Mouse (Mus musculus): ENCODE measurements around the gene Kcnmb1. TPM values are rescaled to one million over a fixed set of nuclear protein-coding genes. Genes with fewer than 3 reads are reported as not detected.

Kcnmb1 gene
- polyA plus RNA-seq, 1 experiment from 2014 or later: 1.8 TPM

- Histone ChIP-seq H3K4me3 (replicated peaks) (no peak overlapping the region), H3K9ac (no peak overlapping the region), H3K4me1 (replicated peaks) (no peaks in the 10 kb centered on the region), H3K27me3 (replicated peaks) (no peaks in the 10 kb centered on the region), H3K36me3 (no peaks in the 10 kb centered on the region), H3K4me2 (replicated peaks) (no peak overlapping the region), H3K27ac (no peak overlapping the region), H3K9me3 (no peaks in the 10 kb centered on the region)
- WGBS: 82% methylated on average over 2 of the region's 2 CpGs
- no peak for ATAC-seq
Observed at GRCm38 (mm10) chr11:33975121-33975520, 12.3 kb downstream of the Kcnmb1 start.

DNA sequence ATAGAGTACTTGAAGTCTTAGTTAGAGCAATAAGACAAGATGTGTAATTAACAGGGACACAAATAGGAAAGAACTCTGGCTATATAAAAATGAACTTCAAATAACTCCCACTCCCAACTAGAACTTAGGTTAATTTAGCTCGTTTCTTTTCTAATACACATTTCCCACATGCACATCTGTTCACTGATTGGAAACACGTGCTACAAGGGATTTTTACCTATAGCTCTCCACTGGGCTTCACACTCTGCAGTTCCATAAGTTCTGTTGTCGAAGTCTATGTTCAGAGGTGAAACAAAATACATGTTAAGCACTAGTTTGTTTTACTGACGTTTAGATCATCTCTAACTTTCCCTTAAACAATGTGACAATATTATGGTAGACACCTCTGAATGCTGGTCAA lies 17.3 kb downstream of the Kcnmb1 start:
- 79% methylated on average over 4 of the region's 4 CpGs for WGBS
- no peak overlapping the region for H3K9ac ChIP-seq
- no peak for ATAC-seq

DNA sequence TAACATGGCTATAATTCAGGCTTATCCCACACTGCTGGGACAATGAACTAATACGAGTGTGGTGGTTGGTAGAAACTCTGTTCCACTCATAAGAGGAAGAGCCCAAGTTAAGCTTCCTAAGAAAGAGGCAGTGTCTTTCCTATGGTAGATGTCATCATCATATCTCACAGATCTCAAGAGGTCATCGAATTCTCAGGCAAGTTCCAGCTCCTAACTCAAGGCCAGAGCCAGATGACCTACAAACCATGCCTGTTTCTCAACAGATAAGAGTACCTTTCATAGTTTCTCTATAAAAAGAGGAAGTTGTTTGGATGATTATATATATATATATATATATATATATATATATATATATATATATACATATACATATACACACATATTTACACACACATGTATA lies 23.7 kb downstream of the Kcnmb1 start:
- Histone ChIP-seq H3K27ac (no peak overlapping the region), H3K36me3 (no peaks in the 10 kb centered on the region), H3K4me3 (replicated peaks) (no peak overlapping the region), H3K4me2 (replicated peaks) (no peak overlapping the region), H3K27me3 (replicated peaks) (no peaks in the 10 kb centered on the region), H3K4me1 (replicated peaks) (no peaks in the 10 kb centered on the region), H3K9ac (no peak overlapping the region), H3K9me3 (no peaks in the 10 kb centered on the region)
- ATAC-seq: no peak
- WGBS: 87% methylated on average over 2 of the region's 2 CpGs

More for the DNA sequence above, 17.3 kb downstream of the Kcnmb1 start:
- Histone ChIP-seq H3K9me3 (no peaks in the 10 kb centered on the region), H3K27me3 (replicated peaks) (no peaks in the 10 kb centered on the region), H3K36me3 (no peaks in the 10 kb centered on the region), H3K4me3 (replicated peaks) (no peak overlapping the region), H3K4me2 (replicated peaks) (no peak overlapping the region), H3K27ac (no peak overlapping the region), H3K4me1 (replicated peaks) (no peaks in the 10 kb centered on the region)

- Histone ChIP-seq H3K27ac (no peak overlapping the region), H3K27me3 (replicated peaks) (0 out of 2 replicates have a peak, but pooled peaks cover 4% of the 10 kb centered on the region), H3K4me1 (replicated peaks) (0 out of 2 replicates have a peak, but pooled peaks cover 8% of the 10 kb centered on the region), H3K9me3 (no peaks in the 10 kb centered on the region), H3K9ac (no peak overlapping the region), H3K4me2 (replicated peaks) (no peak overlapping the region), H3K36me3 (no peaks in the 10 kb centered on the region), H3K4me3 (replicated peaks) (no peak overlapping the region)
- 41% methylated on average over 5 of the region's 5 CpGs for WGBS
- ATAC-seq: no peak
Observed at GRCm38 (mm10) chr11:33990002-33990401, 27.2 kb downstream of the Kcnmb1 start.

DNA sequence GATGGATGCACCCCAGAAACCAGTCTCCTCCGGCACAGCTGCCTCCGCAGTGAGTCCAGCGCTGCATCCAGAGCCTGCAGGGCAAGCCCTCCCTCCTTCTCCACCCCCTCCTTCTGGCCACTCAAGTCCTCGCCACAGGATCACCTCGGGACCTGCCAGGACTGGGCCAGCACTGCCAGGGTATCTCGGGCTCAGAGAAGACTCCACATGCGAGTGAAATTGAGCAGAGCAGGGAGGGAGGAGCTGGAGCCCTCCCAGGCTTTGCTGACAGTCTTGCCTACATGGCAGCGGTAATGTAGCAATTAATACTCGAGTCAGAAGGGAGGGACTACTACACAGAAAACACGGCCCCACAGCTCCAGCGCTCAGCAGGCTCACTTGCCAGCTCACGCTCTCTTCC lies 30.1 kb downstream of the Kcnmb1 start, which contains the start of gene Kcnip1:
Kcnip1 (minus strand) TSS at position 215 of the 400 bp plus-strand sequence.
- ATAC-seq: peak; percentile 65
- Histone ChIP-seq H3K9ac (peak within 1 kb of the TSS; percentile 28; the same call in 1 of the 2 replicates), H3K4me3 (replicated peaks) (peak within 1 kb of the TSS; percentile 19), H3K9me3 (no peaks in the 10 kb centered on the region), H3K27ac (0 out of 2 replicates have a peak within 1 kb of the TSS, but pooled peaks have one; percentile 32), H3K27me3 (replicated peaks) (0 out of 2 replicates have a peak, but pooled peaks cover 4% of the 10 kb centered on the region), H3K4me1 (replicated peaks) (0 out of 2 replicates have a peak, but pooled peaks cover 8% of the 10 kb centered on the region), H3K36me3 (no peaks in the 10 kb centered on the region), H3K4me2 (replicated peaks) (peak within 1 kb of the TSS; percentile 48)
- WGBS: 19% methylated on average over 12 of the region's 12 CpGs

DNA sequence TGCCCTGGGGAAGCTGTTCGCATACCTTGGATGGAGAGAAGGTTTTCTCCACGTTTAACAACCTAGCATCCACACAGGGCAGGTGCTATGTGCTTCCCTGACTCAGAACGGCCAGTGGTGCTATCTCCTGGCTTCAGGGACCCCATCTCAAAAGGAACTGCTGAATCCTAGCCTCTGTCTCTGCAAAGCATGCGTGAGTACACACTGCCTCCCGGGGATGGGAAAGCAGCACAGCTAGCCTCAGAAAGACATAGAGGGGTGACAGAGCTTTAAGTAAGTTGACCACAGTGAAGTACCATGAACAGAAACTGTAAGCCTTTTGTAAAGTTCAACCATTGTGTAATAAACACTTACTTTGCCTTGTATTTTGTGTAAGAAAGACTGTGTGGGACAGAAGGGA lies 30.7 kb downstream of the Kcnmb1 start:
- peak overlapping the region; percentile 19; the same call in 1 of the 2 replicates for H3K4me3 ChIP-seq (replicated peaks)
- H3K4me1 ChIP-seq (replicated peaks): 0 out of 2 replicates have a peak, but pooled peaks cover 8% of the 10 kb centered on the region
- H3K27ac ChIP-seq: 0 out of 2 replicates have a peak overlapping the region, but pooled peaks have one; percentile 32
- H3K36me3 ChIP-seq: no peaks in the 10 kb centered on the region
- 55% methylated on average over 5 of the region's 5 CpGs for WGBS
- ATAC-seq: no peak
- H3K9me3 ChIP-seq: no peaks in the 10 kb centered on the region
- H3K9ac ChIP-seq: no peak overlapping the region
- H3K27me3 ChIP-seq (replicated peaks): 0 out of 2 replicates have a peak, but pooled peaks cover 4% of the 10 kb centered on the region
- peak overlapping the region; percentile 48 for H3K4me2 ChIP-seq (replicated peaks)

DNA sequence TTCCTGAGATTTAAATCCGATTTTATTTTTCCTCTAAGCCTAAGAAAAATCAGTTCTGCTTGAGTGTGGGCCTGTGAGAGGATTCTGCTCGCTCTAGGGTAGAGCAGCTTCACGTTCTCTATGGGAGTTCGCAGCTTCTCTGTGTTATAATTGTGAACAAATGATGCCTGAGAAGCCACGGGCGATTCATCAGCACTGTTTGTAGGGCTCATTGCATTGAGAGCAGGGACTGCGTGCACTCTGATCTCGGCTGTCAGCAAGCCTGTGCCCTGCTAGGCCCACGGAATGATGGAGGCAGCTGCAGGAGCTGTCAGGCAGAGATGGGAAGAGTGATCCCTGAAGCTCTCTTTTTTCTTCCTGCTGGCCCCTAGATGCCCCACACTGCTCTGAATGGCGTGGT lies 35.4 kb downstream of the Kcnmb1 start:
- 0 out of 2 replicates have a peak, but pooled peaks cover 2% of the 10 kb centered on the region for H3K4me1 ChIP-seq (replicated peaks)
- no peak for ATAC-seq
- H3K4me2 ChIP-seq (replicated peaks): no peak overlapping the region
- no peak overlapping the region for H3K27ac ChIP-seq
- no peak overlapping the region for H3K4me3 ChIP-seq (replicated peaks)
- H3K9me3 ChIP-seq: no peaks in the 10 kb centered on the region
- H3K36me3 ChIP-seq: no peaks in the 10 kb centered on the region
- WGBS: 74% methylated on average over 10 of the region's 10 CpGs
- no peaks in the 10 kb centered on the region for H3K27me3 ChIP-seq (replicated peaks)
- H3K9ac ChIP-seq: no peak overlapping the region

DNA sequence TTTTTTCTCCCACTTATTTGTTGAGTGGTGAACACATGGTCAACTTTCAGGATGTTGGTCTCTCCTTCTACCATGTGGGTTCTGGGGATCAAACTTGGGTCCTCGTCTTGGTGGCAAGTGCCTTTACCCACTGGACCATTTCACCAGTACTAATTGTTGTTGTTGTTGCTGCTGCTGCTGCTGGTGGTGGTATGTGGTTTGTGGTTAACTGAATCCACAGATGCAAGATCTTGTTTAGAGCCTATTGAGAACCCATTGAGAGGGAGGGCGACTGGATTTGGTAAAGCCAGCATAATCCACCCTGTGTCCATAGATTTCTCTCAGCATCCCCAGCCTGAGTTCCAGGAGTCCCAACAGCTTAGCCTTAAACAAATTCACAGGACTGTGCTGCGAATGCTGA lies 37.6 kb downstream of the Kcnmb1 start:
- 80% methylated on average over 3 of the region's 3 CpGs for whole genome bisulfite sequencing
- H3K4me1 ChIP-seq (replicated peaks): no peaks in the 10 kb centered on the region
- no peak for ATAC-seq
- no peak overlapping the region for H3K9ac ChIP-seq
- H3K9me3 ChIP-seq: no peaks in the 10 kb centered on the region
- H3K4me3 ChIP-seq (replicated peaks): no peak overlapping the region
- no peak overlapping the region for H3K27ac ChIP-seq
- no peak overlapping the region for H3K4me2 ChIP-seq (replicated peaks)
- H3K36me3 ChIP-seq: no peaks in the 10 kb centered on the region
- H3K27me3 ChIP-seq (replicated peaks): no peaks in the 10 kb centered on the region

- Histone ChIP-seq H3K27me3 (replicated peaks) (no peaks in the 10 kb centered on the region), H3K9ac (no peak overlapping the region), H3K9me3 (no peaks in the 10 kb centered on the region), H3K4me1 (replicated peaks) (no peaks in the 10 kb centered on the region), H3K27ac (no peak overlapping the region), H3K4me2 (replicated peaks) (no peak overlapping the region), H3K4me3 (replicated peaks) (no peak overlapping the region), H3K36me3 (no peaks in the 10 kb centered on the region)
- 5% methylated on average over 5 of the region's 5 CpGs for WGBS
- ATAC-seq: no peak
Observed at GRCm38 (mm10) chr11:34001938-34002592, 39.3 kb downstream of the Kcnmb1 start.

DNA sequence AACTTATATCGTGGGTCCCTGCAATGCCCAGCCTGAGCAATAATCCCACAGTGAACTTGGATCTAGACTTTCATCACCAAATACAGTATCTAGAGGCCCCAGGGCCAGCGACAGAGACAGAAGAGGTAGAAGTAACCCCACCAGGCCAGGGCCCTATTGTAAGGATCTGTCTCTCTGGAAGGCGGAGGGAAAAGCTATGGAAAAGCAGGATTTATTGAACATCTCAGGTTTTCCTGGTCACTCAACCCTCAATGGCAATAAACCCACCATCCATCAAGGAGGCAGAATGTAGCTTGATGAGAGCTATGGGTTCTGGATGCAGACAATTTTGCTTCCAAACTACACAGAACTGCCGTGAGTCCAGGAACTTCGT lies 39.8 kb downstream of the Kcnmb1 start:
- no peak overlapping the region for H3K4me3 ChIP-seq (replicated peaks)
- H3K9me3 ChIP-seq: no peaks in the 10 kb centered on the region
- no peak overlapping the region for H3K27ac ChIP-seq
- no peak overlapping the region for H3K9ac ChIP-seq
- H3K36me3 ChIP-seq: no peaks in the 10 kb centered on the region
- H3K27me3 ChIP-seq (replicated peaks): no peaks in the 10 kb centered on the region
- no peak for ATAC-seq
- 77% methylated on average over 5 of the region's 5 CpGs for WGBS
- H3K4me2 ChIP-seq (replicated peaks): no peak overlapping the region
- no peaks in the 10 kb centered on the region for H3K4me1 ChIP-seq (replicated peaks)

- H3K9me3 ChIP-seq: no peaks in the 10 kb centered on the region
- H3K36me3 ChIP-seq: no peaks in the 10 kb centered on the region
- H3K27me3 ChIP-seq (replicated peaks): no peaks in the 10 kb centered on the region
- H3K4me3 ChIP-seq (replicated peaks): no peak overlapping the region
- WGBS: 77% methylated on average over 2 of the region's 2 CpGs
- no peak overlapping the region for H3K4me2 ChIP-seq (replicated peaks)
- no peak overlapping the region for H3K27ac ChIP-seq
- H3K4me1 ChIP-seq (replicated peaks): peaks cover 10% of the 10 kb centered on the region; the same call in 1 of the 2 replicates
- H3K9ac ChIP-seq: no peak overlapping the region
- ATAC-seq: no peak
Observed at GRCm38 (mm10) chr11:34007616-34008015, 44.8 kb downstream of the Kcnmb1 start.

DNA sequence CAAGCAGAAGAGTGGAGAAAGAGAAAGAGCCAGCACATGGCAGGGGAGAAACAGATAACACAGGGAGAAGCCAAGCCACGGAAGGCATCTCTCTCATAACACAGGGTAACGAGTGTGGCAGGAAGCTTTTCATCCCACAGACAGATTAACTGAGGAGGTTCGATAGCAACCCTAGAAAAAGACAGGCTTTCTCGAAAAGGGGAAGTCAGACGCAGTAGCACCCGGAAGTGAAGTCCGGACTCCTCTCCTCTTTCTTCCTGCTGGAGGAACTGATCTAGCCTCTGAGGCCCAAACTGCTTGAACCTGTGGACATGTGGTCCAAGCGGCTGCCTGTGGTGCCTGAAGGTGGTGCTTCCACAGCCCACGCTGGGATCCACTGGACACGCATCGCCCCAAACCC lies 45.4 kb downstream of the Kcnmb1 start:
- Histone ChIP-seq H3K4me3 (replicated peaks) (no peak overlapping the region), H3K4me2 (replicated peaks) (no peak overlapping the region), H3K27ac (no peak overlapping the region), H3K36me3 (no peaks in the 10 kb centered on the region), H3K9me3 (no peaks in the 10 kb centered on the region), H3K27me3 (replicated peaks) (no peaks in the 10 kb centered on the region), H3K4me1 (replicated peaks) (peaks cover 10% of the 10 kb centered on the region; the same call in 1 of the 2 replicates), H3K9ac (no peak overlapping the region)
- ATAC-seq: peak; percentile 38; the same call in 1 of the 2 replicates
- 83% methylated on average over 11 of the region's 11 CpGs for WGBS

GRCm38 (mm10) chr11:34008702-34009101 lies 45.9 kb downstream of the Kcnmb1 start:
- Histone ChIP-seq H3K4me3 (replicated peaks) (no peak overlapping the region), H3K27ac (no peak overlapping the region), H3K36me3 (no peaks in the 10 kb centered on the region), H3K4me2 (replicated peaks) (no peak overlapping the region), H3K27me3 (replicated peaks) (no peaks in the 10 kb centered on the region), H3K9ac (no peak overlapping the region), H3K4me1 (replicated peaks) (peaks cover 10% of the 10 kb centered on the region; the same call in 1 of the 2 replicates), H3K9me3 (no peaks in the 10 kb centered on the region)
- ATAC-seq: no peak; the same call in none of the 2 replicates
- 36% methylated on average over 9 of the region's 9 CpGs for WGBS
